ENCODE assay signal across 12 mouse cellular contexts in the genomic region with DNA sequence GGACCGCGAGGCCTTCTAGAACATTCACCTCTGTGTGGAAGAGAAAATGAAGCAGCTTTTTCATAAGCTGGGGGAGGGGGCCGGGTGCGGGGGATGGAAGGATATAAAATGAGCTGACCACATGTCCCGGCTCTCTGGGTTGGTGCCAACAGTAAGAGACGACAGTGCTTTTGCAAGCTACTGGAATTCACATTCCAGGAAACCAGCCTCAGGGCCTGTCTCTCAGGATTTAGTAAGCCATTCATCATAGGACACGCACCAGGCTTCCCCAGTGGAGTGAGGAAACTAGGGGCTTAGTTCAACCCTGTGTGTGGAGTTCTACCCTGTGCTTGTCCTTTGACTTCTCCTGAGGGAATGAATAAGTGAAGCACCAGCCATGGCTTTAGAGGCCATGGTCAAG. TPM values are rescaled to one million over a fixed set of nuclear protein-coding genes. Genes with fewer than 3 reads are reported as not detected.
DNase-seq lines count a peak whose midpoint lies in the region; ATAC-seq lines count a peak whose summit lies in the region.
"Had no signal": no experiment of that assay in that cellular context is flagged by ENCODE, and none has a peak within 500 bp of the region (broad histone marks: within the 10 kb centered on the region; RNA-seq: fewer than 3 reads in every experiment).

No protein-coding gene starts in this region.

- H3K4me2 ChIP-seq in liver, embryonic 12.5 days, result no peak overlapping the region
- H3K4me2 ChIP-seq: embryonic facial prominence, embryonic 13.5 days; liver, embryonic 15.5 days had no signal

- H3K36me3 ChIP-seq in liver, embryonic 12.5 days, result peaks cover 10% of the 10 kb centered on the region; the same call in 1 of the 2 replicates
- H3K36me3 ChIP-seq: liver, embryonic 15.5 days had no signal

- H3K27ac ChIP-seq in liver, embryonic 12.5 days, result no peak overlapping the region
- H3K27ac ChIP-seq in brown adipose tissue, adult 24 weeks (replicated peaks; ENCODE audit: low read depth, low read length), result 0 out of 2 replicates have a peak overlapping the region, but pooled peaks have one; percentile 22
- H3K27ac ChIP-seq: embryonic facial prominence, embryonic 13.5 days; hindbrain, embryonic 10.5 days; liver, embryonic 15.5 days had no signal

- peak; percentile 9 for DNase-seq in embryo, embryonic 10 days (ENCODE audit: low spot score)
- DNase-seq in embryo, embryonic 10.5 days (ENCODE audit: low spot score), result no peak
- DNase-seq in liver, result peak; percentile 36
- DNase-seq in kidney, postnatal 25 days, result peak; percentile 53 to 63
- no peak for DNase-seq in left cerebral cortex, adult 8-10 months (ENCODE audit: low spot score in 2 of 2)
- no peak for DNase-seq in gastrocnemius, postnatal 10 days
- DNase-seq: B cell, adult 2 months had no signal

- no peaks in the 10 kb centered on the region for H3K27me3 ChIP-seq in liver, embryonic 12.5 days (replicated peaks)
- H3K27me3 ChIP-seq: embryonic facial prominence, embryonic 13.5 days; liver, embryonic 15.5 days had no signal

- H3K9me3 ChIP-seq in liver, embryonic 12.5 days (replicated peaks), result no peaks in the 10 kb centered on the region
- H3K9me3 ChIP-seq: embryonic facial prominence, embryonic 13.5 days; liver, embryonic 15.5 days had no signal

- WGBS in liver, embryonic 12.5 days (ENCODE audit: insufficient replicate concordance), result 76% methylated on average over 7 of the region's 7 CpGs

- H3K4me3 ChIP-seq in liver, embryonic 12.5 days, result no peak overlapping the region
- no peak overlapping the region for H3K4me3 ChIP-seq in brown adipose tissue, adult 24 weeks (ENCODE audit: insufficient read depth, low read depth, low read length)
- H3K4me3 ChIP-seq: embryonic facial prominence, embryonic 13.5 days; hindbrain, embryonic 10.5 days; liver, embryonic 15.5 days had no signal

- ATAC-seq in liver, embryonic 12.5 days, result no peak

- H3K4me1 ChIP-seq in liver, embryonic 12.5 days, result no peaks in the 10 kb centered on the region
- H3K4me1 ChIP-seq in brown adipose tissue, adult 24 weeks (ENCODE audit: control insufficient read depth, insufficient read depth, insufficient read length, low read length), result peaks cover 3% of the 10 kb centered on the region; the same call in 1 of the 2 replicates
- H3K4me1 ChIP-seq: embryonic facial prominence, embryonic 13.5 days; hindbrain, embryonic 10.5 days; liver, embryonic 15.5 days had no signal

- H3K9ac ChIP-seq in liver, embryonic 12.5 days, result no peak overlapping the region
- H3K9ac ChIP-seq: embryonic facial prominence, embryonic 13.5 days; liver, embryonic 15.5 days had no signal

RNA-seq across cellular contexts. Expression of a gene that starts 48.1 kb away (rescaled TPM):
- polyA plus RNA-seq in liver, embryonic 12.5 days (2016; fragmentation: Nextera tagmentation; extraction: Ambion mirVana), result 12.2 and 13.8 TPM in 2 replicates
- polyA plus RNA-seq in brown adipose tissue, adult 24 weeks (2012; ENCODE audit: insufficient read depth, insufficient read length, missing spikeins), result 7.6 and 8.9 TPM in 2 replicates
- 10 to 100 TPM; 40.9 to 47.1 (median 44.0) TPM for total RNA-seq in left cerebral cortex, adult 8-10 months (2022)
- 10 to 100 TPM; 11.5 to 14.9 TPM for total RNA-seq in gastrocnemius, postnatal 10 days (2021)

Comparison
In these comparisons a context has a peak if more than half of its experiments do, and no peak if none do; other contexts are left out.
1. DNase-seq: peak in embryo, embryonic 10 days (single experiment), liver (single experiment) and kidney, postnatal 25 days (2 of 2); none in embryo, embryonic 10.5 days (single experiment), left cerebral cortex, adult 8-10 months (0 of 2) and gastrocnemius, postnatal 10 days (single experiment).